ENCODE assay signal across 47 mouse cellular contexts in genomic region chr4:62429616-62430015, GRCm38 (mm10). TPM values are rescaled to one million over a fixed set of nuclear protein-coding genes. Genes with fewer than 3 reads are reported as not detected.
"Had no signal": no experiment of that assay in that cellular context is flagged by ENCODE, and none has a peak within 500 bp of the region (broad histone marks: within the 10 kb centered on the region; RNA-seq: fewer than 3 reads in every experiment).

No protein-coding gene starts in this region.

- H3K9me3 ChIP-seq: heart, embryonic 10.5 days; heart, embryonic 12.5 days; heart, embryonic 13.5 days; heart, embryonic 15.5 days; hindbrain, embryonic 10.5 days; hindbrain, embryonic 12.5 days; hindbrain, embryonic 13.5 days; hindbrain, embryonic 15.5 days; intestine, embryonic 15.5 days; kidney, embryonic 15.5 days had no signal

- H3K27ac ChIP-seq: heart, embryonic 10.5 days; heart, embryonic 13.5 days; heart, embryonic 15.5 days; hindbrain, embryonic 10.5 days; hindbrain, embryonic 12.5 days; hindbrain, embryonic 13.5 days; hindbrain, embryonic 14.5 days; hindbrain, embryonic 15.5 days; hindbrain, postnatal 0 days; intestine, embryonic 15.5 days; kidney, embryonic 15.5 days; kidney, postnatal 0 days; layer of hippocampus, adult 2 months had no signal

- H3K4me2 ChIP-seq: heart, embryonic 11.5 days; heart, embryonic 12.5 days; heart, embryonic 13.5 days; heart, embryonic 15.5 days; hindbrain, embryonic 12.5 days; hindbrain, embryonic 13.5 days; hindbrain, embryonic 14.5 days; hindbrain, embryonic 15.5 days; intestine, embryonic 15.5 days; kidney, embryonic 15.5 days had no signal

- ATAC-seq: hindbrain, embryonic 16.5 days; inflammation-experienced regulatory T-cells, adult 6 months; intestine, postnatal 0 days had no signal

- H3K4me1 ChIP-seq: hindbrain, embryonic 10.5 days; hindbrain, embryonic 12.5 days; hindbrain, embryonic 13.5 days; hindbrain, embryonic 15.5 days; intestine, embryonic 15.5 days; kidney, embryonic 15.5 days had no signal

- H3K4me3 ChIP-seq: heart, embryonic 10.5 days; heart, embryonic 12.5 days; heart, embryonic 13.5 days; heart, embryonic 15.5 days; hindbrain, embryonic 10.5 days; hindbrain, embryonic 12.5 days; hindbrain, embryonic 13.5 days; hindbrain, embryonic 15.5 days; intestine, embryonic 15.5 days; kidney, embryonic 15.5 days; layer of hippocampus, adult 2 months had no signal

- H3K9ac ChIP-seq: heart, embryonic 12.5 days; heart, embryonic 13.5 days; heart, embryonic 15.5 days; hindbrain, embryonic 12.5 days; hindbrain, embryonic 13.5 days; hindbrain, embryonic 14.5 days; hindbrain, embryonic 15.5 days; intestine, embryonic 15.5 days; kidney, embryonic 15.5 days had no signal

- DNase-seq: heart, postnatal 10 days; heart, postnatal 14 days; heart, postnatal 36 days; heart, postnatal 4 days; kidney, adult 11 months; kidney, adult 18-20 months; kidney, adult 2 months; kidney, adult 8-10 months; kidney, adult 9 months; kidney, postnatal 10 days; kidney, postnatal 14 days; kidney, postnatal 25 days; kidney, postnatal 36 days; kidney, postnatal 4 days; layer of hippocampus, adult 9-11 months; layer of hippocampus, postnatal 36 days had no signal

- H3K27me3 ChIP-seq: heart, embryonic 13.5 days; heart, embryonic 15.5 days; hindbrain, embryonic 12.5 days; hindbrain, embryonic 13.5 days; hindbrain, embryonic 15.5 days; intestine, embryonic 15.5 days; kidney, embryonic 15.5 days had no signal

RNA-seq across cellular contexts. Expression of gene Rnf183, which starts 5.4 kb away (rescaled TPM):
- total RNA-seq: heart, postnatal 10 days; heart, postnatal 14 days; heart, postnatal 25 days; heart, postnatal 36 days; heart, postnatal 4 days; hematopoietic stem cell, adult 5-6 weeks; layer of hippocampus, adult 18-20 months; layer of hippocampus, adult 2 months; layer of hippocampus, adult 8-10 months; layer of hippocampus, postnatal 10 days; layer of hippocampus, postnatal 14 days; layer of hippocampus, postnatal 25 days; layer of hippocampus, postnatal 36 days; left cerebral cortex, adult 18-20 months had no signal
- polyA plus RNA-seq: heart, embryonic 10.5 days; heart, embryonic 11.5 days; heart, embryonic 12.5 days; heart, embryonic 13.5 days; heart, embryonic 14.5 days; heart, embryonic 15.5 days; heart, postnatal 0 days; hindbrain, embryonic 10.5 days; hindbrain, embryonic 11.5 days; hindbrain, embryonic 12.5 days; hindbrain, embryonic 13.5 days; hindbrain, embryonic 14.5 days; inflammation-experienced regulatory T-cells, adult 6 months; intestine, embryonic 14.5 days; intestine, embryonic 15.5 days; intestine, embryonic 16.5 days had no signal

RNA-seq across cellular contexts. Expression of gene Bspry, which starts 50.2 kb away (rescaled TPM):
- total RNA-seq: heart, postnatal 25 days; heart, postnatal 36 days; heart, postnatal 4 days had no signal
